Mouse (Mus musculus) small intestine, adult 10 weeks (tissue): ENCODE data around the gene Treml2. TPM values are rescaled to one million over a fixed set of nuclear protein-coding genes. Genes with fewer than 3 reads are reported as not detected.

Experiments
- polyA plus RNA-seq: library from polyadenylated mRNA; stranded (reverse); fragments of 350-450 nt; fragmentation: Illumina TruSeq; extraction: RNeasy Lipid Tissue Mini Kit (QIAGEN cat#74804); gene quantifications from one replicate; pipeline ENCODE4 v1.2.3, GENCODE M21; 2014; ENCODE audit warnings: low replicate concordance

The Treml2 gene
- polyA plus RNA-seq = 0.37 TPM

DNA sequence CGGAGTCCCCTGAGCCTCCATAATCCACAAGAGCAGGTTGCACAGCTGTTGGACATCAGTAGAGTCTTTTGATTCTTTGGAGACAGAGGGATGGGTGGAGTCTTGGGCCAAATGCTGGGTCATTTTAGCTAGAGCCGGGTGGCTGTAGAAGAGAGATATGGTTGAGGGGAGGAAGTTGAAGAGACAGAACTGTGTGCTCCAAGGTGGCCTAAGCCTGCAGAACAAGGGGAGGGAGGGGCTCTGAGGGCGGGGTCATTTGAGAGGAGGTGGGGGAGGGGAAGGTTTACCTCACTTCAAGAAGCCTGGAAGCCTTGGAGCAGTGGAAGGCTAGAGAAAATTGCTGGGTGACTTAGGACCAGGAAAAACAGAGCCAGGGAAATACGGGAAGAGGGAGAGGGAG is at the start of gene Treml2:
Gene Treml2 (plus strand): TSS at position 296 of the 400 bp plus-strand sequence.

DNA sequence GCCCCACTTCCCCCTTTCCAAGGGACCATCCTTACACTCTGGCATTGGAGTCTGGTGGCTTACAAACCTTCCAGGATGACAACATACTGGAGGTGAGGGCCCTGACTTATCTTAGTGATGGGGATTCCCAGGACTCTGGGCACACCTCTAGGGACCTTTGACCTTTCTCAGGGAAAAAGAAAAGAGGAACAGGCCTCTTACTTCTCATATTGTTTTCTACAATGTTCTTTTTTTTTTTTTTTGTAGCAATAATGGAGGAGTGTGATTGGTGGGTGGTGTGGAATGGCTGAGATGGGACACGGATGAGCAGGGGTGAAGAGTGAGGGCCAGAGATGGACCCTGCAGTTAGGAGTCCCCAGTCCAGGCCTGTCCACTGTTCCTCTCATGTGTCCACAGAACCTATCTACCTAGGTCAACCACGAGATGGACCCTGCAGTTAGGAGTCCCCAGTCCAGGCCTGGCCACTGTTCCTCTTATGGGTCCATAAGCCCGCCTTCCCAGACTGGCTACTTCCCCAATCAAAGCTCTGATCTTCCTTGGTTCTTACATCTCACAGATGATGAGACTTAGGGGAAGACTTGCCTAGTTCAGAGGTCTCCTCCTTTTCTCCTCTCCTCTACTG is 35.4 kb upstream of the Treml2 start, which contains the start of gene Treml4:
Gene Treml4 (plus strand): TSS at position 555 of the 622 bp plus-strand sequence.

GRCm38 (mm10) chr17:48315905-48316579 is 16.7 kb downstream of the Treml2 start, which contains the start of gene B430306N03Rik:
Gene B430306N03Rik, plus strand, starts transcription at chr17:48316141.

DNA sequence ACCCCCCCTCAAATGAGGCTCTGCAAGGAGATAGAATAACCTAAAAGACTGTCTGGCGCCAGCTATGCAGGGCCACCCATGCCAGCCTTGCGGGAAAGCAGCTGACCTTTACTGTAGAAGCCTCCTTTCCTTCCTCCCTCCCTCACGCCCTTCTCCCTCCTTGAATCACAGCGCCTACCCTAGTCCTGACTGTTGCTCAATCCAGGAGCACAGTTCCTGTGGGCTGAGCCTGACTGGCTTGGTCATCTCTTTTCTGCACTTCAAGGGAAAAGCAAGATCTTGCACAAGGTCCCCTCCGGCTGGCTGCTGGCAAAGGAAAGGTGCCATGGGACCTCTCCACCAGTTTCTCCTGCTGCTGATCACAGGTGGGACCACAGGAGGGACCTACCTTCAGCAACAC is 46.9 kb downstream of the Treml2 start, which contains the start of gene Trem2:
Gene Trem2 (plus strand): TSS at position 171 of the 400 bp plus-strand sequence.

GRCm38 (mm10) chr17:48359616-48360015 is 60.3 kb downstream of the Treml2 start, which contains the start of gene Treml1:
Gene Treml1, plus strand, starts transcription at chr17:48359916.

Other genes starting within 250 kb of the Treml2 start
- not detected for gene 1700067P10Rik, start 210.2 kb upstream of the Treml2 start, polyA plus RNA-seq
- 0.78 TPM for gene 9830107B12Rik, start 153.2 kb upstream of the Treml2 start, polyA plus RNA-seq
- 1.9 TPM for gene A530064D06Rik, start 132.2 kb upstream of the Treml2 start, polyA plus RNA-seq
- gene Trem1, start 66.7 kb upstream of the Treml2 start, polyA plus RNA-seq = 0.67 TPM
- not detected for gene Trem3, start 51.7 kb upstream of the Treml2 start, polyA plus RNA-seq
- 1.5 TPM for gene Treml4, start 35.2 kb upstream of the Treml2 start, polyA plus RNA-seq
- gene B430306N03Rik, start 16.6 kb downstream of the Treml2 start, polyA plus RNA-seq = 0.15 TPM
- gene Trem2, start 46.9 kb downstream of the Treml2 start, polyA plus RNA-seq = not detected
- gene Treml1, start 60.4 kb downstream of the Treml2 start, polyA plus RNA-seq = not detected
- gene Nfya, start 110.4 kb downstream of the Treml2 start, polyA plus RNA-seq = 17.0 TPM
- gene Oard1, start 110.5 kb downstream of the Treml2 start, polyA plus RNA-seq = 65.4 TPM
- 0.59 TPM for gene Apobec2, start 133.4 kb downstream of the Treml2 start, polyA plus RNA-seq
- gene Tspo2, start 152.0 kb downstream of the Treml2 start, polyA plus RNA-seq = 0.11 TPM
- gene Unc5cl, start 155.4 kb downstream of the Treml2 start, polyA plus RNA-seq = 30.1 TPM